8 mouse cellular contexts compared by ENCODE assay signal in genomic region chr2:157571224-157571832, GRCm38 (mm10). TPM values are rescaled to one million over a fixed set of nuclear protein-coding genes. Genes with fewer than 3 reads are reported as not detected.
DNase-seq lines count a peak whose midpoint lies in the region; ATAC-seq lines count a peak whose summit lies in the region.

TSS of gene Blcap (minus strand) at chr2:157571274.

- no peaks in the 10 kb centered on the region for H3K9me3 ChIP-seq in embryonic facial prominence, embryonic 12.5 days
- H3K9me3 ChIP-seq in kidney, embryonic 14.5 days (ENCODE audit: control insufficient read depth, low read length): no peaks in the 10 kb centered on the region

- peaks cover 11% of the 10 kb centered on the region for H3K4me1 ChIP-seq in embryonic facial prominence, embryonic 12.5 days
- H3K4me1 ChIP-seq in kidney, embryonic 14.5 days (ENCODE audit: control insufficient read depth, insufficient read depth, low read length): peaks cover 7% of the 10 kb centered on the region; the same call in 1 of the 2 replicates

- 12% methylated on average over 6 of the region's 6 CpGs for WGBS in embryonic facial prominence, embryonic 12.5 days
- WGBS in kidney, embryonic 14.5 days: 7% methylated on average over 6 of the region's 6 CpGs

- H3K4me3 ChIP-seq in embryonic facial prominence, embryonic 12.5 days: no peak within 1 kb of the TSS
- H3K4me3 ChIP-seq in kidney, embryonic 14.5 days (ENCODE audit: low read length): no peak within 1 kb of the TSS

- no peak within 1 kb of the TSS for H3K9ac ChIP-seq in embryonic facial prominence, embryonic 12.5 days
- H3K9ac ChIP-seq in kidney, embryonic 14.5 days (ENCODE audit: low read depth, low read length): no peak within 1 kb of the TSS

- H3K27me3 ChIP-seq in embryonic facial prominence, embryonic 12.5 days: no peaks in the 10 kb centered on the region
- H3K27me3 ChIP-seq in kidney, embryonic 14.5 days (ENCODE audit: control insufficient read depth, insufficient read depth, low read length): no peaks in the 10 kb centered on the region

- DNase-seq in adipocyte (ENCODE audit: low spot score) (peak; percentile 90), liver (peak; percentile 25)
- DNase-seq in heart, adult 8-10 months (ENCODE audit: low spot score): peak; percentile 57
- DNase-seq in thymus, postnatal 36 days: peak; percentile 12 to 31

- no peak within 1 kb of the TSS for H3K27ac ChIP-seq in embryonic facial prominence, embryonic 12.5 days
- H3K27ac ChIP-seq in kidney, embryonic 14.5 days (ENCODE audit: low read depth, low read length): no peak within 1 kb of the TSS

- H3K4me2 ChIP-seq in embryonic facial prominence, embryonic 12.5 days (replicated peaks): no peak within 1 kb of the TSS
- H3K4me2 ChIP-seq in kidney, embryonic 14.5 days (replicated peaks; ENCODE audit: low read depth, low read length): no peak within 1 kb of the TSS

- ATAC-seq in CD4-positive, CD25-positive, alpha-beta regulatory T cell, adult 4 months: no peak
- no peak for ATAC-seq in embryonic facial prominence, embryonic 12.5 days (ENCODE audit: insufficient number of reproducible peaks, insufficient read depth, low FRiP score, low TSS enrichment)
- peak; percentile 30; the same call in 1 of the 2 replicates for ATAC-seq in kidney, embryonic 14.5 days (ENCODE audit: low FRiP score, low TSS enrichment)
- peak; percentile 36; the same call in 1 of the 2 replicates for ATAC-seq in monocyte, adult 5-6 weeks (replicated peaks; ENCODE audit: insufficient number of reproducible peaks, low FRiP score, low TSS enrichment, poor library complexity, severe bottlenecking)

- no peaks in the 10 kb centered on the region for H3K36me3 ChIP-seq in embryonic facial prominence, embryonic 12.5 days
- H3K36me3 ChIP-seq in kidney, embryonic 14.5 days (ENCODE audit: control insufficient read depth, insufficient read depth, low read length): no peaks in the 10 kb centered on the region

RNA-seq across cellular contexts. Expression of gene Blcap, which starts in this region (rescaled TPM):
- 10 to 100 TPM; 21.8 to 22.7 TPM for polyA plus RNA-seq in CD4-positive, CD25-positive, alpha-beta regulatory T cell, adult 4 months (2017; shearing (Covaris generic))
- 77.9 and 84.8 TPM in 2 replicates for polyA plus RNA-seq in embryonic facial prominence, embryonic 12.5 days (2016; fragmentation: Nextera tagmentation; extraction: Ambion mirVana)
- total RNA-seq in heart, adult 8-10 months (2022): 10 to 100 TPM; 48.1 to 54.0 (median 50.2) TPM
- 48.7 and 49.5 TPM in 2 replicates for polyA plus RNA-seq in kidney, embryonic 14.5 days (2014; fragmentation: Nextera tagmentation; extraction: Ambion mirVana)
- total RNA-seq in monocyte, adult 5-6 weeks (2017): 8.2 to 31.0 TPM (median 23.0 TPM) in 3 replicates

Comparison
In these comparisons a context has a peak if more than half of its experiments do, and no peak if none do; other contexts are left out.
1. ATAC-seq: peak in kidney, embryonic 14.5 days (single experiment) and monocyte, adult 5-6 weeks (single experiment); none in CD4-positive, CD25-positive, alpha-beta regulatory T cell, adult 4 months (single experiment) and embryonic facial prominence, embryonic 12.5 days (single experiment).
2. DNase-seq: peak in every context shown above with its lines; median percentile 90 in adipocyte; 57 in heart, adult 8-10 months; 25 in liver; 22 in thymus, postnatal 36 days.